Mouse (Mus musculus) midbrain, embryonic 10.5 days (tissue): ENCODE measurements around the gene Rasl10a. TPM values are rescaled to one million over a fixed set of nuclear protein-coding genes. Genes with fewer than 3 reads are reported as not detected.

ENCODE experiments used
- DNase-seq: peaks from one replicate; pipeline ENCODE4 v3.0.0-alpha.2; 2017; ENCODE audit warnings: low spot score
- H3K27ac ChIP-seq: fragments of 300-500 bp; sonication (generic); replicated peaks from 2 replicates; pipeline ENCODE4 v1.5.1; 2016; ENCODE audit warnings: mild to moderate bottlenecking
- H3K27me3 ChIP-seq: fragments of 300-500 bp; sonication (generic); 2 replicates; pipeline ENCODE4 v1.6.1; 2016; ENCODE audit warnings: low read depth, mild to moderate bottlenecking; ENCODE audit not compliant: poor library complexity, severe bottlenecking
- H3K36me3 ChIP-seq: fragments of 300-500 bp; sonication (generic); 2 replicates; pipeline ENCODE4 v1.6.1; 2016; ENCODE audit warnings: mild to moderate bottlenecking, moderate library complexity
- H3K4me1 ChIP-seq: fragments of 300-500 bp; sonication (generic); 2 replicates; pipeline ENCODE4 v1.6.1; 2016
- H3K4me3 ChIP-seq: fragments of 300-500 bp; sonication (generic); 2 replicates; pipeline ENCODE4 v1.5.1; 2016; ENCODE audit warnings: mild to moderate bottlenecking, moderate library complexity
- H3K9me3 ChIP-seq: fragments of 300-500 bp; sonication (generic); replicated peaks from 2 replicates; pipeline ENCODE4 v1.6.1; 2016; ENCODE audit warnings: mild to moderate bottlenecking
- WGBS: fragments of 180-500 bp; shearing (Covaris S2); methylation state at CpG from one replicate; pipeline ENCODE4 v1.1.7; 2016; 5-methylcytosine and 5-hydroxymethylcytosine counted together
- microRNA-seq: library from miRNA; unstranded; fragments of <30 nt; microRNA quantifications from one replicate; pipeline ENCODE4, GENCODE M21; 2017
- polyA plus RNA-seq: library from polyadenylated mRNA; unstranded; fragments of >200 nt; fragmentation: Nextera tagmentation; extraction: Ambion mirVana; gene quantifications from 2 replicates; pipeline ENCODE4 v1.2.1, GENCODE M21; 2016

Gene Rasl10a
- polyA plus RNA-seq, 1 experiment from 2014 or later = 0.44 TPM

GRCm38 (mm10) chr11:5099576-5100183 is 41.8 kb downstream of the Rasl10a start:
- Histone ChIP-seq H3K4me3 (peak overlapping the region; percentile 100), H3K27ac (peak overlapping the region; percentile 100), H3K27me3 (no peaks in the 10 kb centered on the region), H3K4me1 (peaks cover 34% of the 10 kb centered on the region), H3K9me3 (no peaks in the 10 kb centered on the region), H3K36me3 (peaks cover 42% of the 10 kb centered on the region)
- DNase-seq = peak; percentile 88
- under 1% methylated on average over 29 of the region's 31 CpGs for WGBS

- Histone ChIP-seq H3K9me3 (no peaks in the 10 kb centered on the region), H3K36me3 (peaks cover 42% of the 10 kb centered on the region), H3K27me3 (no peaks in the 10 kb centered on the region), H3K4me3 (peak overlapping the region; percentile 100), H3K27ac (peak overlapping the region; percentile 100), H3K4me1 (peaks cover 34% of the 10 kb centered on the region)
- no peak for DNase-seq
- WGBS = 4% methylated on average over 7 of the region's 7 CpGs
Measured at GRCm38 (mm10) chr11:5100283-5100682, 42.4 kb downstream of the Rasl10a start.

- peaks cover 34% of the 10 kb centered on the region for H3K4me1 ChIP-seq
- 53% methylated on average over 5 of the region's 5 CpGs for WGBS
- peaks cover 45% of the 10 kb centered on the region for H3K36me3 ChIP-seq
- peak overlapping the region; percentile 100 for H3K4me3 ChIP-seq
- DNase-seq = no peak
- H3K9me3 ChIP-seq = no peaks in the 10 kb centered on the region
- 0 out of 2 replicates have a peak overlapping the region, but pooled peaks have one; percentile 34 for H3K27ac ChIP-seq
- no peaks in the 10 kb centered on the region for H3K27me3 ChIP-seq
Measured at GRCm38 (mm10) chr11:5100801-5101200, 42.9 kb downstream of the Rasl10a start.

- H3K27ac ChIP-seq = no peak overlapping the region
- no peaks in the 10 kb centered on the region for H3K9me3 ChIP-seq
- peaks cover 37% of the 10 kb centered on the region for H3K36me3 ChIP-seq
- H3K27me3 ChIP-seq = no peaks in the 10 kb centered on the region
- no peak for DNase-seq
- peaks cover 25% of the 10 kb centered on the region for H3K4me1 ChIP-seq
- H3K4me3 ChIP-seq = peak overlapping the region; percentile 100; the same call in 1 of the 2 replicates
- 89% methylated on average over 6 of the region's 6 CpGs for WGBS
Measured at GRCm38 (mm10) chr11:5101641-5102040, 43.7 kb downstream of the Rasl10a start.

GRCm38 (mm10) chr11:5102384-5102783 is 44.5 kb downstream of the Rasl10a start:
- no peak for DNase-seq
- Histone ChIP-seq H3K27me3 (no peaks in the 10 kb centered on the region), H3K36me3 (peaks cover 35% of the 10 kb centered on the region), H3K4me3 (no peak overlapping the region), H3K4me1 (peaks cover 18% of the 10 kb centered on the region), H3K9me3 (no peaks in the 10 kb centered on the region), H3K27ac (no peak overlapping the region)
- 95% methylated on average over 7 of the region's 7 CpGs for whole genome bisulfite sequencing

GRCm38 (mm10) chr11:5103986-5104509 is 46.1 kb downstream of the Rasl10a start:
- H3K27ac ChIP-seq = no peak overlapping the region
- H3K9me3 ChIP-seq = no peaks in the 10 kb centered on the region
- no peak for DNase-seq
- peaks cover 16% of the 10 kb centered on the region for H3K4me1 ChIP-seq
- H3K36me3 ChIP-seq = peaks cover 35% of the 10 kb centered on the region
- WGBS = 95% methylated on average over 4 of the region's 4 CpGs
- no peak overlapping the region for H3K4me3 ChIP-seq
- H3K27me3 ChIP-seq = no peaks in the 10 kb centered on the region

GRCm38 (mm10) chr11:5109441-5109840 is 51.5 kb downstream of the Rasl10a start:
- no peaks in the 10 kb centered on the region for H3K27me3 ChIP-seq
- H3K4me3 ChIP-seq = no peak overlapping the region
- H3K4me1 ChIP-seq = peaks cover 7% of the 10 kb centered on the region
- 82% methylated on average over 8 of the region's 8 CpGs for WGBS
- H3K36me3 ChIP-seq = peaks cover 20% of the 10 kb centered on the region
- no peaks in the 10 kb centered on the region for H3K9me3 ChIP-seq
- no peak overlapping the region for H3K27ac ChIP-seq
- no peak for DNase-seq

Small RNA genes lying within 50 kb of the gene (microRNA-seq; reads per million reads assigned to microRNA genes)
- gene Gm47296 = 0.90 reads per million

Other genes with a start within 250 kb of the Rasl10a start
- gene Nf2, start 208.6 kb upstream of the Rasl10a start, polyA plus RNA-seq = 55.5 and 65.1 TPM in 2 replicates
- 70.8 and 81.2 TPM in 2 replicates for gene Nipsnap1, start 184.2 kb upstream of the Rasl10a start, polyA plus RNA-seq
- 54.9 and 57.9 TPM in 2 replicates for gene Thoc5, start 162.8 kb upstream of the Rasl10a start, polyA plus RNA-seq
- gene Nefh, start 110.1 kb upstream of the Rasl10a start, polyA plus RNA-seq = 0.23 and 0.29 TPM in 2 replicates
- 62.2 and 68.4 TPM in 2 replicates for gene Ap1b1, start 71.3 kb upstream of the Rasl10a start, polyA plus RNA-seq
- gene Gas2l1, start 7.2 kb downstream of the Rasl10a start, polyA plus RNA-seq = 22.0 and 23.6 TPM in 2 replicates
- 33.0 and 33.6 TPM in 2 replicates for gene Rhbdd3, start 40.8 kb downstream of the Rasl10a start, polyA plus RNA-seq
- gene Ewsr1, start 41.1 kb downstream of the Rasl10a start, polyA plus RNA-seq = 903 and 985 TPM in 2 replicates
- 21.9 and 28.2 TPM in 2 replicates for gene Emid1, start 94.1 kb downstream of the Rasl10a start, polyA plus RNA-seq
- 11.1 and 12.1 TPM in 2 replicates for gene Kremen1, start 203.4 kb downstream of the Rasl10a start, polyA plus RNA-seq